Mouse (Mus musculus): ENCODE results near the gene Ckm.

- TF ChIP-seq POLR2A (IDR thresholded peaks at IDR 0.05; ENCODE audit: borderline replicate concordance, extremely low read depth, insufficient read depth, insufficient read length, poor library complexity, severe bottlenecking) (no peak), CTCF (IDR thresholded peaks at IDR 0.05; ENCODE audit: borderline replicate concordance, extremely low read depth, insufficient read depth, insufficient read length) (no peak)
Observed at GRCm38 (mm10) chr7:19437048-19437447, 32.5 kb downstream of the Ckm start.

All from brain, embryonic 14.5 days (tissue).